Mouse (Mus musculus) hematopoietic stem cell, adult 5-6 weeks (primary cell): ENCODE data around the gene Slc17a8. TPM values are rescaled to one million over a fixed set of nuclear protein-coding genes. Genes with fewer than 3 reads are reported as not detected.

ENCODE experiments used
- ATAC-seq, 2 experiments: fragments of 125-278 bp in 1 of 2; replicated peaks in 1 of 2; 2 replicates each; pipeline ENCODE4 v1.8.0; 2016 to 2017; ENCODE audit warnings: inconsistent platforms in 2 of 2, mild to moderate bottlenecking in 2 of 2, moderate number of reproducible peaks in 2 of 2, low read depth in 1 of 2, moderate TSS enrichment in 1 of 2; ENCODE audit not compliant: low FRiP score in 2 of 2, poor library complexity in 2 of 2, severe bottlenecking in 2 of 2, insufficient read depth in 1 of 2, low TSS enrichment in 1 of 2
- total RNA-seq: library from RNA; stranded (forward); fragments of 172-1452, 232-1000 nt; gene quantifications from 2 replicates; pipeline ENCODE4 v1.2.3, GENCODE M21; 2017

Gene Slc17a8
- total RNA-seq, 1 experiment from 2014 or later: not detected

DNA sequence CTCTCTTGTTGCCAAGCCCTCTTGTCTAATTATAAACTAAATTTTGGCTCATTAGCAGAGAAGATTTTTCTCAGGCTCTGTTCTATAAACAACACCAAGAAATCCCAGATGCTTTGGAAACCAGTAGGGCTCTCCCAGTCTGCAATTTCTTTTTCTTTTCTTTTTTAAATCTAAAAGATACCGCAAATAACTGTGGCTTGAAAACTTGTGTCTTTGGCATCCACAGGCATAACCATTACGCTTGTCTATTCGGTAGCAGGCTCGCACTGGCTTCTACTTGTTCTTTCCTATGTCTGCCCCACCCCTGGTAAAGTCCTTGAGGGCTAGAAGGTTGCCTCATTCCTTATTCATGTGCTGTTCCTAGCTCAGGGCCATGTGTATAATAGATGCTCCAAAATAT lies 69.4 kb downstream of the Slc17a8 start:
- ATAC-seq: no peak

GRCm38 (mm10) chr10:89548028-89548427 lies 73.0 kb downstream of the Slc17a8 start:
- no peak for ATAC-seq

DNA sequence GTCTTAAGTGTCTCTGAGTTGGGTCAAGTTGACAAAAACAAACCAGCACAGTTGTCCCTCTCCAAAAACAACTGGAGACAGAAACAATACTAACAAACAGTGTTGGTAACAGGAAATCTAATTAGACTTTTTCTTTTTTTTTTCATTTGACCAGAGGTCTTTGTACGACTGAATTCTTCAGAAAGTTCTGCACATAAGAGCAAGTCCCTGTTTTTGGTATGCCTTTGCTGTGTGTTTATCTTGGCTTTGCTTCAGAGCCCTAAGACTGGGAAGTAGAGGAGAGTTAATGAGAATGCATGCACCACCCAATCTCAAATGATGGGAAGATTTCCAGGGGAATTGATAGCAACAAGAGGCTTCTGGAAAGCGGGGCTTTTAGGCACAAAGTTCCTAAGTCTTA lies 74.1 kb downstream of the Slc17a8 start:
- ATAC-seq: no peak

- ATAC-seq: no peak
Measured at GRCm38 (mm10) chr10:89543867-89544266, 77.2 kb downstream of the Slc17a8 start.

GRCm38 (mm10) chr10:89542321-89542720 lies 78.7 kb downstream of the Slc17a8 start:
- no peak for ATAC-seq

GRCm38 (mm10) chr10:89532929-89533727 lies 87.9 kb downstream of the Slc17a8 start, which contains the start of gene Nr1h4:
Gene Nr1h4, minus strand, starts transcription at chr10:89533585.
- no peak for ATAC-seq

DNA sequence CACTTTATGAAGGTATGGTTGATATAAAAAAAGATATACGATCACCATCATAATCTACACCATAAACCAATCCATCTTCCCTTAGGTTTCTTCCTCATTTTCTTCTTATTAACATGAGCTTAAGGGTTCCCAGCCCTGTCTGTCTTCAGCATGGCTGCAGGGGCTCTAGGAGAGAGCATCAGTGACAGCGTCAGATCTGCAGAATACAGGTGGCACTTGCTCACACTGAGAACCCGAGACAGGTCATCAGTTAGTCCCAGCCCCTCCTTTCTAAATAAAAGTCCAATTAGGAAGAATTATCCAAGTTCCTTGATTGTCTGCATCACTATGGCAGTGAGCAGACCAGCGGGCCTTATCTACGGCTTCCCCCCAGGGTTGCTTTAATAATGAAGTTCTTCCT lies 88.6 kb downstream of the Slc17a8 start:
- no peak for ATAC-seq

GRCm38 (mm10) chr10:89531976-89532375 lies 89.1 kb downstream of the Slc17a8 start:
- no peak for ATAC-seq

GRCm38 (mm10) chr10:89531194-89531634 lies 89.8 kb downstream of the Slc17a8 start:
- no peak for ATAC-seq

- ATAC-seq: no peak
Measured at GRCm38 (mm10) chr10:89527054-89527453, 94.0 kb downstream of the Slc17a8 start.

- no peak for ATAC-seq
Measured at GRCm38 (mm10) chr10:89525823-89526222, 95.2 kb downstream of the Slc17a8 start.

Other genes starting within 250 kb of the Slc17a8 start
- gene Gas2l3, start 177.3 kb downstream of the Slc17a8 start, total RNA-seq: 20.1 and 24.8 TPM in 2 replicates
- not detected in 2 replicates for gene Nr1h4, start 87.7 kb downstream of the Slc17a8 start, total RNA-seq
- 36.1 and 37.8 TPM in 2 replicates for gene Scyl2, start 65.0 kb upstream of the Slc17a8 start, total RNA-seq
- gene Actr6, start 111.0 kb upstream of the Slc17a8 start, total RNA-seq: 16.1 and 21.8 TPM in 2 replicates
- gene Uhrf1bp1l, start 123.7 kb upstream of the Slc17a8 start, total RNA-seq: 25.9 and 27.4 TPM in 2 replicates